Mouse (Mus musculus): ENCODE data around the gene Tmem9b.

The Tmem9b gene

DNA sequence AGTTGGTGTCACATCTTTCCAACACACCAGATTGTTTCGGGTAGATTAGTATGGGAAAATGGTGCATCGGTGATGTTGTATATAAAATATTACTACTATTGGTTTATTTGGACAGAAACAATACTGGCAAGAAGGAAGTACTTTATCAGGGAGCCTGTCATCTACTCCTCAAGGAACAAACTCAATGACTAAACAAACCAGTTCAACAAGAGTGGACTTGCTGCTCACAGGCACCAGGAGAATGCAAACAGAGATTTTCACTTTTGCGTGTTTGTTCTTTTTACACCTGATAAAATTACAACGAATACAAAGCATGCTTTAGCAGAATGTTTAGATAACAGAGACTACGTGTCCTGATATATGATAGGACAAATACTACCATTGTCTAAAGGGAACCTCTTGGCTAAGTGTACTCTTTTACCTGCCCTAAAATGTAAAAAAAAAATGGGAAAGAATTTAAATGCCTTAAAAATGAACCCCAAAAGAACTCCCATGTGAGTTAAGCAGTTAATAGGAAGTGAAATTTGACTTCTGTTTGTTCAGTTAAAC lies 12.8 kb downstream of the Tmem9b start:
- no peak for DNase-seq (ENCODE audit: low spot score in 2 of 2)

DNA sequence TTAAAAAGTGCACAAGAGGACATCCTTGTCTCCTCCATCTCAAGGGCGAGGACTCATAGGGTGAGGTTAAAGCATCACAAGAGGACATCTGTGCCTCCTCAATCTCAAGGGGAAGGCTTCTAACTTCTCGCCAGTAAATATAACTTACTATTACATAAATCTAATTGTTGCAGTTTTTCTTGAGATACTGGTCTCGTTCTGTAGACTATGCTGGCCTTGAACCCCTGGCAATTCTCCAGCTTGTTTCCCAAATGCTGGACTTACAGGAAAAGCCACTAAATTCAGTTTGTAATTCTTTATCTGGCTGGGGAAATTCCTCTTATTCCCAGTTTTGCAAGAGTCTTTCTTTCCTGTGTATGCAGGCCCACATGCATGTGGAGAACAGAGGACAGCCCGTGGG lies 17.9 kb downstream of the Tmem9b start:
- no peak for DNase-seq (ENCODE audit: low spot score in 2 of 2)

DNA sequence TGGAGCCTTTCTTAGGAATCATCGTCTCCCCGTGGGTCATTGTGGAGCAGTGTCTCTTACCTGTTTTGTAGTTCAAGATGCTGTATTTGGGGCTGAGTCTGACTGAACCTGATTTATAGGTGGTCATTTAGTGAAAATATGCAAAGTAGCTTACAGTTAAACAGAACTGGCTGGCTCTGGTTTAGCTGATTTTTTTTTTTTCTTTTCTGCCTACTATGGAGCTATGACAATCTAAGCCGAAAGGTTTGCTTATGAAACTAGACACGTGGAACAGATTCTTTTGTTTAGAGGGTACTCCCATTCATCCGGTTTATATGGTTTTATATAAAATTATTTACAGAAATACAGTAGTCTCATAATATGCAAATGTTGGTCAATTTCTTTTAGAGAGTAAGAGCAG lies 21.0 kb downstream of the Tmem9b start, which contains the start of gene Ascl3:
Gene Ascl3, minus strand, starts transcription at position 101 of the 400 bp plus-strand sequence.
- no peak for DNase-seq (ENCODE audit: low spot score in 2 of 2)

- no peak for DNase-seq (ENCODE audit: low spot score in 2 of 2)
Measured at GRCm38 (mm10) chr7:109723697-109724096, 29.0 kb downstream of the Tmem9b start, which contains the start of gene BC051019. Gene BC051019 (minus strand): TSS chr7:109723850.

GRCm38 (mm10) chr7:109723114-109723513 lies 29.6 kb downstream of the Tmem9b start:
- DNase-seq (ENCODE audit: low spot score in 2 of 2), result no peak

DNA sequence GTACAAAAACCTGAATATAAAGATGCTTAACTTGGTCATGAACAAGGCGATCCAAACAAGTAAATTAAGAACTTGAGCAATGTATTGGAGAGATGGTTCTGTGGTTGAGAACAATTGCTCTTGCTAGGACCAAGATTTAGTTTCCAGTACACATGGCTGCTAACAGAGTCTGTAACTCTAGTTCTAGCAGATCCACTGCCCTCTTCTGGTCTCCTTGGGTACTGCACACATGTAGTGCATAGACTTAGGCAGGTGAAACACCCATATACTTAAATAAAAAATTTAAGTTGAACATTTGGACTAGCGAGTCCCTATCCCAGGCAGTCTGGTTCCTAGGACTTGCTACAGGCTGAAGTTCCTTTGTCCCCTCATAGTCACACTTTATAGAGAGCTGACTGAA lies 30.1 kb downstream of the Tmem9b start:
- no peak for DNase-seq (ENCODE audit: low spot score in 2 of 2)

DNA sequence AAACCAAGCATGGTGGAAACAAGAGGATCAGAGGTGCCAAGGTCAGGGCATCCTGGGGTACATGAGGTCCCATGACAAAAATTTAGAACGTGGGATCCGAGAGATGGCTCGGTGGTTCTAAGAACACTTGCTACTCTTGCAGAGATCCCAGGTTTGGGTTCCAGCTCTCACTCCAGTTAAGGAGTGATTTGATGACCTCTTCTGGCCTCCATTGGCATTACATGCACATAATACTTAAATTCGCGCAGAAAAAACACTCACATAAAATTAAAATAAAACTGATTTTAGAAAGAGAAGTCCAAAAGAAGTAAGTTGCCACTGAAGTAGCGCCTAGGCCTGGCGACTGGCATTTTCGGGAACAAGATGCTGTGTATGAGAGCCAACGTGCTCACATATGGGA lies 33.4 kb downstream of the Tmem9b start:
- DNase-seq (ENCODE audit: low spot score in 2 of 2), result no peak

- DNase-seq (ENCODE audit: low spot score in 2 of 2), result no peak
Measured at GRCm38 (mm10) chr7:109713434-109713982, 39.2 kb downstream of the Tmem9b start.

DNA sequence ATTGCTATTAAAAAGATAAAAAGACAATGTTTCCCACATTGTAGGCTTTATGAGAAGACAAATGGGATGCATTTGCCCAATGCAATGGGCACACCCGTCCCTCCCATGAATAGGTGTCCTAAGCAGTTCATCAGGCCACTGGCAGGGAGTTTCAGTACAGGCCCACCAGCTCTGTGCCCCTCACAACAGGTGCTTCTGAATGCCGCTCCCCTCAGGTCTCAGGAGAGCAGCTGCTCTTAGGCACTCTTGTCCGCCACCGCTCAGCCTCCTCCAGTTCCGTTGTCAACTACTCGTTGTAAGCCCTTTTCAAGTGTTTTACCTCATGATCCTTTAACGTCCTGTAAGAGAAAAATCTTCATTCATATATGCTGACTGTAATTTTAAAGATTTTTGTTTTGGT lies 40.5 kb downstream of the Tmem9b start:
- DNase-seq (ENCODE audit: low spot score in 2 of 2), result no peak

DNA sequence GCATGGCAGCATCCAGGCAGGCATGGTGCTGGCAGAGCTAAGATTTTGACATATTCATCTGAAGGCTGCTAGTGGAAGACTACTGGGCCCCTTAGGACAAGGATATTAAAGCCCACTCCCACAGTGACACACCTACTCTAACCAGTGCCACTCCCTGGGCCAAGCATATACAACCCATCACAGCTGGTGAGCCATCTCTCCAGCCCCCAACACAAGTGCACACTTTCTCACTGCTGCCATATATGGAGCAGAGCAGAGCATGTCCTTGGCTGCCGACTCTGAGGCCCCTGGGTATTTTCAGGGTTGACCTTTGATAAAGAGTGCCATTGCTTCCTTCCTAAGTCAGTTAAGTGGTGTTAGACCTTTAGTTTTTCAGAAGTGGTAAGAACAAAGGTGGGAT lies 42.6 kb downstream of the Tmem9b start:
- DNase-seq (ENCODE audit: low spot score in 2 of 2), result no peak

DNA sequence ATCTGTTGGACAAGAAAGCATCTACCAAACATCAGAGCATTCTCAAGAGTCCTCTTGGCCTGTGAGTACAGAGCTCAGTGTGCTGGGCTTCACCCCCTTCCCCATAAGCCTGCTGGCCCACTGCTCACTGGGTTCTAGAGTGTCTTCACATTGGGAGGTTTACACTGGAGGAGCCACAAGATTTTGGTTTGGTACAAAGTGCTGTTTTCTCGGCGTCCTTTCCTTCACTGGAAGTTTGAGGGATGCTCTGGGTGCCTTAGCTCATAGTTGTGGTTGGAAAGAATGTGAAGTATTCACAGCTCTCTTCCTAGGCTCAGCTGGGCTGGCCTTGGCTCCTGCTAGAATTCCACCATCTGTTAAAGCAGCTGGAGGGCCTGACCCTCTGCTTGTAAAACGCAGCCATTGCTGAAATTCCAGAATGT lies 43.7 kb downstream of the Tmem9b start:
- DNase-seq (ENCODE audit: low spot score in 2 of 2), result no peak

DNA sequence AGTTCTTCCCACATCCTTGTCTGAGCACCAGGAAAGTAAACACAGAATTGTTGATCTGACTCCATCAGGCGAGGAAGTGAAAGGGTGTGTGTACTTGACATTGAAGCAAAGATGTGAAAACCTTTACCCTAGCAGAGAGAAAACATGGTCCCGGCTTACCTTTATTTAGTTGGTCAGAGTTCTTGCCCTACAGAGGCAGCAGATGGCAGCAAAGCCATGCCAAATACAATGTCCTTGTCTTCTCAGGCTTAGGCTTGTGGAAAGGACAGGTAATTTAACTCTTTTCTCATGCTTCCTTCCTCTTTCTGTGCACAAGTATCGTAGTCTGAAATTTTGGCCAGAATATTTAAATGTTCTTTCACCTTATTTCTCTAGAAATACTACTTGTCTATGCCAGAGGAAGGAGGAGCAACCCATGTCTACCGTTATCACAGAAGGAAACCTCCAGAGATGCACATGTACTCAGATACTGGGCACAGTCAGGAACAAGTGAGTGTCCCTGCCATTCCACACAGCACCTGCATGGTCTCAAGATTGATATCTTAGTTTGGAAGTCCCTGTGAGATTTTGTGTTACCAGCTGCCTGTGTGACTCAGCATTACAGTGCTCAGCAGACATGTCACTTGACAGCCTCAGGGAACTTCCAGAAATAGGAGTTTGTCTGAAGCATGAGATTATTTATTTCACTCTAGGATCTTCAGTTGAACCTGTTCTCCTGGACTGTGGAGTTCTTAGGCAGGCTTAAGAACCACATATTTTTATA lies 45.5 kb downstream of the Tmem9b start:
- DNase-seq (ENCODE audit: low spot score in 2 of 2), result peak; percentile 41 to 53

DNA sequence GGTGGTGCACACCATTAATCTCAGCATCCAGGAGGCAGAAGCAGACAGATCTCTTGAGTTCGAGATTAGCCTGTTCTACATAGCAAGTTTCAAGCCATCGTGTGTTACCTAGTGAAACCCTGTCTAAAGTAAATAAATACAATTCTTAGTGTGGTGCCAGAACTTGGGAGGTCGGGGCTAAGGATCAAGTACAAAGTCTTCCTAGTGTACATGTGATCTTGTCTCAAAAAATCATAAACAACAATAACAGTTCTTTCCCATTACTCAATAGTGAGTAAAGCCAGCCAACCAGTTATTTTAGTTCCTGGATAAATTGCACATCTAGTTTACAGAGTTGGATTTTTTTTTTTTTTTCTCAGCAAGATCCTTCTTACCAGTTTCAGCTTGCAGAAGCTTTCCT lies 48.2 kb downstream of the Tmem9b start:
- DNase-seq (ENCODE audit: low spot score in 2 of 2), result no peak

DNA sequence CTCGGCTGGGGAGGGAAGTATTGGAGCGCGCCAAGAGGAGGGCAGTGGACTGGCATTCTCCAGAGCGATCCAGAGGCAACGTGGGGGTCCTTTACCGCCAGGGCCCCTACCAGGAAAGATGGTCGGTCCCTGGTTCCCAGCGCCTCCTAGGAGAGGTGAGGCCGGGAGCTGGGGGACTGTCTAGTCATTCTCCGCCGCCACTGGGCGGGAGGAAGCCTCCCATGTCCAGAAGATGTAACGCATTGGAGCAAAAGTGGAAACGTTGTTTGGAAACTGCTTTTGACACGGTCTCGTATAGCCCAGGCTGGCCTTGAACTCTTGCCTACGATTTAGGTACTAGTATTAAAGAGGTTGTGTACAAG lies 48.7 kb downstream of the Tmem9b start:
- no peak for DNase-seq (ENCODE audit: low spot score in 2 of 2)

DNA sequence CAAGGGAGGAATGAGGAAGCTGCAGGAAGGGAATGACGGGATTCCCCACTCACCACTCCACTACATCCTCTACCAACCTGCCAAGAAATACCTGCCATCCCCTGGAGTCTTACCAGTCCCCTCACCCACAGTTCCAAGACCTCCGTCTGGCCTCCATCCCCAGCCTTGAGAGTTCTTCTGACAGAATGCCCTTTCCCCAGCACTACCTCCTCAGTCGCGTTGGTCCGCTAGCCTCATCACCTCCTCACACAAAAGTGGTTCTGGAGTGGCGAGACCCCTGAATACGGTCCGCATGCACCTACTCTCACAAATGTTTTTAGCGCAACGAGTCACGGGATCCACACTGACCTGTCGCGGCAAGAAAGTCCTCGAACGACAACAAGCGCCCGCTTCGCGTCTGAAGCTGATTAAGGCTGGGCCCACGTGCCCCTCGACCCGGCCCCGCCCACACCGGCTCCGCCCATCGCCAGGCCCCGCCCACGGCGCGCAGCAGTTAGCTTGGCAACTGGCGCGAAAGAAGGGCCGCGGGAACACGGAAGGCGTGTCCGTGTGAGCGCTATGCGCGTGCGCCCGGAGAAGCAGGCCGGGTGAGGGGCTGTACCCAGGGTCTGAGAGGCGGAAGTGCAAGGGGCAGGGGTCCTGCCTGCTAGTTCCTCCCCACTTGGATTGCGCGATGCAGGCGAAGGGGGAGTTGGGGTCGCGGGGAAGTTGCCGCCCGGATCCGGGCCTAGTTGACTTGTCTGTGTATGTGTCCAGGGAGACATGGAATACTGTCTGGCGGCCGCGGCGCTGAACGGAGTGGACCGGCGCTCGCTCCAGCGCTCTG lies 49.3 kb downstream of the Tmem9b start, which contains the start of the genes St5 and Akip1:
Gene St5, minus strand, starts transcription at position 416 of the 826 bp plus-strand sequence.
Gene Akip1, plus strand, starts transcription at position 501 of the 826 bp plus-strand sequence.
- peak; percentile 93 to 95 for DNase-seq (ENCODE audit: low spot score in 2 of 2)

- no peak for DNase-seq (ENCODE audit: low spot score in 2 of 2)
Measured at GRCm38 (mm10) chr7:109702721-109703120, 50.0 kb downstream of the Tmem9b start.

- DNase-seq (ENCODE audit: low spot score in 2 of 2), result no peak
Measured at GRCm38 (mm10) chr7:109700213-109700612, 52.5 kb downstream of the Tmem9b start.

DNA sequence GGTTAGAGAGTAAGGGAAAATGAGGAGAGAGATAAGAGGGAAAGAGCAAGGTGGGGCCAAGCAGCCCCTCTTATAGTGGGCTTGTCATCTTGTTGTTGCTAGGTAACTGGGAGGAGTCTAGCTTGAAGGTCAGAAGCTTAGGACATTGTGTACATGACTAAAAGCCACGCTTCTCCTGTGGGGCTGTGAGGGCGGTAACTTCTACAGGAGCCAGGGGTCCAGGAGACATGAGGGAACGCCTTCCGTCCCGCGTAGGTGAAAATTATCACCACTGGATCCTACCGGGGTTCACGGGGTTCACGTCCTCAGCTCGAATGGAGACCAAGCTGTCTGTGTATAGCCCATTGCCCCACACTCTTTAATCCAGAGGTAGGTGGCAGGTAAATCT lies 57.3 kb downstream of the Tmem9b start:
- DNase-seq (ENCODE audit: low spot score in 2 of 2), result no peak

- no peak for DNase-seq (ENCODE audit: low spot score in 2 of 2)
Measured at GRCm38 (mm10) chr7:109694576-109695338, 57.9 kb downstream of the Tmem9b start.

- DNase-seq (ENCODE audit: low spot score in 2 of 2), result no peak
Measured at GRCm38 (mm10) chr7:109690961-109691360, 61.7 kb downstream of the Tmem9b start.

GRCm38 (mm10) chr7:109690101-109690500 lies 62.6 kb downstream of the Tmem9b start:
- DNase-seq (ENCODE audit: low spot score in 2 of 2), result no peak
